Mouse (Mus musculus) right cerebral cortex, postnatal 4 days (tissue): ENCODE results near the gene Ano1.

ENCODE experiments used
- DNase-seq: peaks from one replicate; pipeline ENCODE4 v3.0.0-alpha.2; 2022

Ano1 gene

DNA sequence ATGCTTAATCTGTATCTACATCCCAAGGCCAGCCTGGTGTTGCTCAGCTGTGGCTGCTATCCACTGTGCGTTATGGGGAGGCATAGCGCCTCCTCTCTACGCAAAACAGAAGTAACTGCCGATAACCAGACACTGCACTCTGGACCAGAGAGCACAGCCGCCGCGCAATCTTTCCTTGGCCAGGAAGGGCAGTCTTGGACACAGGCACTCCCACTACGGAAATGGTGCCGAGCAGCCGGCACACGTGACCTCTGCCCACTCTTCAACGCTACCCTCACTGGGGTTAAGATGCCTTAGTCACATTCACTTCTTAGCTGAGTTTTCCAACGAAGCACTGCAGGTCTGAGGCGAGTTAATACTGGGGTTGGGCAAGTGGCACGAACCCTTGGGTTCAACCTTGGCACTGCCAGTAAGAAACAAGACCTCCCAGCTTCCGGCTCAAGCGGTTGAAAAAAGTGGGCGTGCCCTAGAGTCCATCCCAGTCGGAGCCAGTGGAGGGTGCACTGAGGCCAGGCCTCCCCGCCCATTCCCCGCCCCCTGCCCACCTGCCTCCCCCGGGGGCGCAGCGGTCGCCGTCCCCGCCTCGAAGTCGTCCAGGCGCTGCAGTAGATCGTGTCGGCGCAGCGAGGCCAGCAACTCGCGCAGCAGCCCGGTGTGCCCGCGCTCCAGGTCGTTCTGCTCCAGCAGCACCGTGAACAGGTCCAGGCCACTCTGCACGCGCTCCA lies 170.1 kb downstream of the Ano1 start:
- peak; percentile 47 for DNase-seq

DNA sequence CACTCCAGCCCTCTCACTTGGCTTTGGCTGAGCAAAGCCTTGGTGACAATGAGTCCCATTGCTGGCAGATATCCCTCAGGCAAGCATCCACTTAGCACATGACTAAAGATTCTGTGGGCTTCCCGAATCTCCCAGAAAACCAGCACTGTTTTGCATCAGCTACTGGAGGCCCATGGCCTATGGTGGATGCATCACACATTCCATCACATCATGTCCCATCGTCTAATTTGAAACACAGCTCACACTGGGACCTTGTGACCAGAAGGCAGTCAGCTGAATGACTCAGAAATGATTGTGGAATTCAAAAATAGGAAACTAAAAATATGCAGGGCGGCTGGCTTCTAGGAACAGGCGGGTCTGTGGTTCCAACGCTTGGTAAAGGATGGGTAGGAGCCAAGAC lies 173.9 kb downstream of the Ano1 start:
- no peak for DNase-seq

DNA sequence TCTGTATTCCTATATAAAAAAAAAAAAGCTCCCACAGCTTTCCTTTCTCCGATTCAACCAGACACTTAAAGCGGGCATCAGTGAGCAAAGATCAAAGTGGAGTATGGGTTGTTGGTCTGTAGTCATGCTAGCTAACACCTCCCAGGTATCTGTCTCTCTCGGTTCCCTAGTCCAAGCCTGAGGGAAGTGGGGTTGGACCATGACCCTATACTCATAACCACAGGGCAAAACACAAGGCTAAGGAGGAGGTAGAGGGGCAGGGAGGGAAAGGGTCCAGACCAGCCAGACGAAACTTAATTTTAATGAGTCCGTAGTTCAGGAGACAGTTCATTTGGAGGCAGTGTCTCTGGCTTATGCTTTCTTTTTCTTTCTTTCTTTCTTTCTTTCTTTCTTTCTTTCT lies 179.5 kb downstream of the Ano1 start:
- no peak for DNase-seq

DNA sequence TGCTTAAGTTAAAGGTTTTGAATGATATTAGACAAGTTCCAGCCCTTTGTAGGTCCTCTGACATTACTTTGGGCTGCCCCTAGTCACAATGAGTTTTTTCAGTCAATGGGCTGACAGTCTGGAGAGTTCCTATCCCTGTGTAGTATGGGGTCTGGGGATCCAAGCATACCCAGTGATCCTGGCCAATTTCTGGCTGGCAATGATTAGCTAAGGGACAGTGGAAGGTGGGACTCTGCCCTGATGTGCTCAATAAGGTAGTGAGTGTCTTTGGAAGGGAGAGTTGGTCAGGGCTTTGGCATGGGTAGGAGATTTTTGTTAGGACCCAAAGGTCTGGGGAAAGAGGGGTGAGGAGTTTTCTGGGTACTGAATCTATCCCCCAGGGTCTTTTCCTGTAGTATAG lies 180.2 kb downstream of the Ano1 start:
- no peak for DNase-seq

DNA sequence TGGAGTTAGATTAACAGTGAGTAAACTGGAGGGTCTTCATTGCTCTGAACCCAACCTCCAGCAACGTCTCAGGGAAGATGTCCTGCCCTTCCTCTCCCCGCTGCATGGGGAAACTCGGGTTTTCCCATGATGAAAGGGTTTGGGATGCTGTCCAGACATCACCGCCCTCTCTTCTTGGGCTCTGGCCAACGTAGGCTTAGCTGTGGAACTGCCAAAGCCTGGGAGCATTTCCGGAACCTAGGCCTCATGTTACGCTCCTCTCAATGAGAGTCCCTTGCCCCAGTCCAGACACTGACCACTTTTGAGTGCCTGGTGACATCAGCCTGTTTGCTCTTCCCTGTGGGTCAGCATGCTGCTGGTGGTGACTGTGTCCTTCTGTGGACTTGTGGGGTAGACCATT lies 182.3 kb downstream of the Ano1 start:
- DNase-seq, result no peak

DNA sequence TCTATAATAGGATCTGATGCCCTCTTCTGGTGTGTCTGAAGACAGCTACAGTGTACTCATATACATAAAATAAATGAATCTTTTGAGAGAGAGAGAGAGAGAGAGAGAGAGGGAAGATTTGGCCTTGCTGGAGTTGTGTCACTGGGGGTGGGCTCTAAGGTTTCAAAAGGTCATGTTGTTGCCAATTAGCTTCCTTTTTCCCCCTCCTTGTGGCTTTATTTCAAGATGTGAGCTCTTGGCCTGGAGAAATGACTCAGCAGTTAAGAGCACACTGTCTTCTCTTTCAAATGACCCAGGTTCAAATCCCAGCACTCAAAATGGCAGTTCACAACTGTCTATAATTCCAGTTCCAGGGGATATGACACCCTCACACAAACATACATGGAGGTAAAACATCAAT lies 183.7 kb downstream of the Ano1 start:
- no peak for DNase-seq

DNA sequence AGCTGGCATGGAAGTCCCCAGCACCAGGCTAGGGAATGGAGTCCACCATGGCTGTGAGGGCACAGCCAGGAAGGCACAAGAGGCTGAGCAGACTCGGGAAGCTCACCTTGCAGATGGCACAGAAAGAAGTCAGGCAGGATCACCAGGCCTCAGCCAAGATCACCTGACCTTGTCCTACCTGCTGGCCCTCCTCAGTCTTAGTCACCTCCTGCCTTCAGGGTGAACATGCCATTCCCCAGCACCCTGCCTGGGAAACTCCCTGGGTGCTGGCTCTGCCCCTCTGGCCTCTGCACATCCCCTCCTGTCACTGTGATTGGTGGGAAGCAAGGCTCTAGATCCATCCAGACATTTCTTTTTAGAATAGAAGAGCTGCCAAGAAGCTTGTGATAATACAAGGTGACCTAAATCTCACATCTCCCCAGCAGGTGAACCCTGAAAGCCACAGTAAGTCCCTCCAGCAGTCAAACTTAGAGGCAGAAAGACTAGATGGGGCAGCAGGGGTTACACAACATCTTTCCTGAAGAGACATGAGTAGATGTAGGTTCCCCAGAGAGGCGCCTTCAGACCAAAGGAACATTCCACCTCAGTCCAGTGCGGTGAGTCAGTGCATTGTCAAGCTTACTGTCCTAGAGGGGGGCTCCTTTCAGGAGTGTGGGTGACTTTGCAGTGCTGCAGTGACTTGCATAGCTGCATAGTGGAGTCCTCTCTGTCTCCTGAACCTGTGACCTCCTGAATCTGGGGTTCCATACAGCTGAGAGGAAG lies 184.7 kb downstream of the Ano1 start:
- no peak for DNase-seq

DNA sequence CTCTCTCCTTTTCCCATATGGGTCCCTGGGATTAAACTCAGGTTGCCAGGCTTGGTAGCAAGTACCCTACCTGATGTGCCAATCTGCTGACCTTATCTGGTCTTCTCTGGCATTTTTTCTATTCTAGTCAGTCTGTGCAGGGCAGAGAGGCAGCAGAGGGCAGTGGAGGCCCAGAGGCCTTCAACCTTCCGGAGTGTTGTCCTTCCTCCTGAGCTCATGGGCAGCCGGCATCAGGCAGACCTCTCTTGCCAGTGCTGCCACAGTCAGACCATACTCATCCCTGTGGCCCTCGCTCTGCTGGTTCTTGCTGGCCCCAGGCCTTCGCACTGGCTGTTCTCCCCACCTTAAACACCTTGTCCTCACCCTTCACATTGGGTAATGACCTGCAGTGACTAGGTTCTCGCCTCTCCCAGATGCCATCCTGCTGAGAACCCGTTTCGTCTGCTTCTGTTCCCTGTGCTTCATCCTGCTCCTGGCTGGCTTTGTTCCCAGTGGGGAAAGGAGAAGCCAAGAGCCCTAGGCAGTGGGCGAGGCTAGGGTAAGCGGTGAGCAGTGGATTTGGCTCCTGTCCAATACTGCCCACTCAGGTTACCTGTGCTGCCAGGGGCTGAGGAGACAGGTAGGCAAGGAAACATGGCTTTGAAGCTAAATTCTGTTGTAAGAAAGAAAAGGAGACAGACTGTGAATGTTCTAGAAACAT lies 188.2 kb downstream of the Ano1 start:
- DNase-seq, result no peak

DNA sequence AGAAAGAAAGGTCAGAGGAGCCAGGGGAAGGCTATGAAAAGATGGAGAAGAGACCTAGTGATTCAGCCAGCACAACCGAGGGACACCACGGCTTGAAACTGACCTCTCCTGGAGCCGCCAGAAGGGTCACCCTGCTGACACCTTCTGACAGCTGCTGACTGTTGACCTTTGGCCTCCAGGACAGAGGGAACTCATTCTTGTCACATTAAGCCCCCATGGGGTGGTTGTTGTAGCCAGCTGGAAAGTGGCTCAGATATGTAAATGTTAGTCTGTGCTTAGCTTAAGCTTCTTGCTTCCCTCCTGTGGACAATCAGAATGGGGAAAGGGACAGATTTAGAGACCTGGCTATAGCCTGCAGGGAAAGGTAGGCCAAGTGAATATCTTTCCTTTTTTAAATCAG lies 189.8 kb downstream of the Ano1 start:
- DNase-seq, result no peak

DNA sequence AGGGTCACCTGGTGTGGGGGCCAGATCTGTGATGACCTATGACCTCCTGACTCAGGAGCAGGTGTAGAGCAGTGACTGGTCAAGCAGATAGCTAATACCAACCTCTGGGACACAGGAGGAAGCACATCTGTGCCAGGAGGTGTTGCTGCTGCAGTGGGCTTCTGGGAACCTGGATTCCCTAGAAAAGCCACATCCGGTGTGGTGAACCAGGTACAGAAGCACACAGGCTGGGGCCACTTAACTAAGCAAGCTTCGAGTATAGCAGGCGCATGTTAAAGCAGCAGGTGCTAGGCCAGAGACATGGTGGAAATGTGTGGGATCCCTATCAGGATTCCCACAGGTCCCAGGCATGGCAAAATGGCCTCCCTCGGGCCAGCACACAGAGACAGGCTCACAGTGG lies 191.2 kb downstream of the Ano1 start:
- DNase-seq, result no peak

DNA sequence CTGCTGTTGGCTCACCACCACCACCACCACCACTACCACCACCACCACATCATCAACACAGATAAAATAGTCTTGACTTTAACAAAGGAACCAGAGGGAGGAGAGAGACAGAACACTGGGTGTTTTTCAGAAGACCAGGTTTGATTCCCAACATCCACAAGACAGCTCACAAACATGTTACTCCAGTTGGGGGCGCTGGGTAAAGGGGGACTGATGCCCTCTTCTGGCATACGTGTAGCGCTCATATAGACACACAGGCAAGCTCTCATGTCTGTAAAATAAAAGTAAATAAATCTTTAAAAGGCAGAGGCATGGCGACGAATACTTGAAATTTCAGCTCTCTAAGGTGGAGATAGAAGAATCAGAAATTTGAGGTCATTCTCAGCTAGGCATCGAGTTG lies 193.2 kb downstream of the Ano1 start:
- DNase-seq, result no peak

DNA sequence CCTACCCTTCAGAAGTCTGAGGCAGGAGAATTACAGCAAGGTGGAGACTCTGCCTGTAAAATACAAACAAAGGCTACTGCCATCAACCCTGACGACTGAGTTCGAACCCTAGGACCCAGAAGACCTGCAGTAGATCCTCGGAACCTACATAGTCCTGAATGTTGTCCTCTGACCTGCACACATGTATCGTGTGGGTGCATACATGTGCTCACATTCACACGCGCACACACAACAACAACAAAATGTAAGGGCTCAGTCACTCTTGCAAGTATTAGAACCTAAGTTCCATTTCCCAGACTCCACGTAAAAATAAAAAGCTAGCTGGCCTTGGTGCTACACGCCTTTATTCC lies 197.7 kb downstream of the Ano1 start:
- DNase-seq, result no peak

DNA sequence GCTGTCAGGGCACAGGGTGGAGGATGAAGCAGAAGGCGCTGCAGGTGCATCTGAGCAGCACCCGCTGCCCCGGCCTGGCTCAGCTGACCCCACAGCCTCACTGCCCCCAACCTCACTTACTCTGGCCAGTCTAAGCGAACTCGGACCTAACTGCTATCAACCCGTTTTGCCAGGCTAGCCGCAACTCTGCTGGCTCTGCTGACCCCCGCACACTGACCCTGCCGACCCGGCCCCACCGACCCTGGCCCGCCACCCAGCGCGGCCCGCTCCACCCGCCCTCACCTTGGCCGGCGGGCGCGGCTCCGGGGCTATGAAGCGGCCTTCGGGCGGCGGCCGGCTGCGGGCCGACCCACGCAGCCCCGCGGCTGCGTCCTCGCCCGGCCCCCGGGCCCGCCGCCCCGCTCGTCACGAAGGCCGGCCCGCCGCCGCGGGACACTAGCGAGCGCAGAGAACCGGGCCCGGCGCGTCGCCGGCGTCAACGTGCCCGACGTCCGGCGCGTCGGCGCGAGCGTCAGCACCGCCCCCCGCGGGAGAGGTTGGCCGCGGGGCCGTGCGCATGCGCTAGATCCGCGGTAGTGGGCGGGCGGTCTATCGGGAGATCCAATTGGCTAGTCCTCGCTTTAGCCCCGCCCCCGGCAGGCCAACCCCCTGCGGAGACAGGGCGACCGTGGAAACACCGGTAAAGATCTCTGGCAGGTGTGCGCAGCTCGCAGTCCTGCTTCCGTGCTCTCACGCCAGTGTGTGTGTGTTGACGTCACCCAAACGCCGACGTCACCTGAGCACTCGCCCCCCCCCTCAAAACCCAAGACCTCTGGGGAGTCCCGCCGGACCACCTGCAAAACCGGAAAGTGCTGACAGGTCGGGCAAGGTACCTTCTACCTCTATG lies 198.3 kb downstream of the Ano1 start, which contains the start of gene Ppfia1:
TSS of gene Ppfia1 (minus strand) at position 493 of the 886 bp plus-strand sequence.
- peak; percentile 99 for DNase-seq

DNA sequence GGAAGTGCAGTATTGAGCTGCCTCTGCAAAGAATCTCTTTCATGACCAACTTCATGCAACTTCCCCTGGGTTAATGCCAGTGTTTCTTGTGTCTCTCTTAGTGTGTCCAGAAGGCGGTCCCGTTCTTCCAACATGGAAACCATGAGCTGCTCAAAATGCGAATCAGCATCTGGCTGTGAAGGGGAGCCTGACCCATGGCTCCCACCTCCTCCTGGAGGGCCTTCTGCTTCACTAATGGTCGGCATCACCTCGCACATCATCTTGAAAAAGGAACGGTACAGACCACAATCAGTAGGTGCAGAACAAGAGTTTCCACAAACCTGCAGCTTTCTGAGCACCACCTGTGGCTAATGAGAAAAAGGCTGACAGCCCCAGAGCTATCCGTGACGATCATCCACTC lies 199.5 kb downstream of the Ano1 start:
- DNase-seq, result no peak

DNA sequence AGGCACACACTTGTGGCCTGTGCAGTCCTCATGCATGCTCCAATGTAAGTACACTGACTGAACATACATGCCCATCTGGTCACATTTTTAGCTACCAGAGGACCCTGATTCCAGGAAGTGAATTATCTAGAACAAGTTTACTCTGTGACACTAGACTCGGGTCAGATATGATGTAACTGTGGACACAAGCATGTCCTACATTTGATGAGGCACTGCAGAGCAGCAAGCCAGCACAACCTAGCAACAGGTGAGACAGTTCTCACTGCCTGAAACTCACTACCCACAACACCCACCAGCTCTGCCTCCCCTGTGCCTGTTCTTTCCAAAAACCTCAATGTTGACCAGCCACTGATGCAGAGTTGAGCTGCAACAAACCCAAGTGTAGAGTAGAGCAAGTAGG lies 201.0 kb downstream of the Ano1 start:
- DNase-seq, result no peak

DNA sequence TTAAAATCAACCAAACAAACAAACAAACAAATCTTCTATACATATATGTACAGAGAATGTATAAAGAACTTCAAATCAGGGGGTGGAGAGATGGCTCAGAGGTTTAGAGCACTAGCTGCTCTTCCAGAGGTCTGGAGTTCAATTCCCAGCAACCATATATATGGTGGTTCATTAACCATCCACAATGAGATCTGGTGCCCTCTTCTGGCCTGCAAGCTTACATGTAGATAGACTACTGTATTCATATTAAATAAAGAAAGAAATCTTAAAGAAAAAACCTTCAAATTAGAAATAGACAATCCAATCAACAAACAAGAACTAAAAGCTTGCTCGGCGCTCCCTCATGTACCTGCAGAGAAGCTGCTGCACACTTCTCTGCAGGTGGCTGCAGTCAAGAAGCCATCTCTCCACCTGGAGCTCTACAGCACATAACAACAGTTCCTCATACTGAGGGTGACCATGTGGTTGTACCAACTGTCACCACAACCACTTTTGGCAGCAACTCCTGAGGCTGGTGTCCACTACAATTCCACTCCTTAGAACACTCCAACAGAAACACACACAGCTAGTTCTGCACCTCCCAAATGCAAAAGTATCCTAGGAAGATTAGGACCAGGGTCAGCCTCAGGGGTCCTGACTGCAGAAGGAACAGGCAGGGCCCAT lies 201.7 kb downstream of the Ano1 start:
- DNase-seq, result no peak

DNA sequence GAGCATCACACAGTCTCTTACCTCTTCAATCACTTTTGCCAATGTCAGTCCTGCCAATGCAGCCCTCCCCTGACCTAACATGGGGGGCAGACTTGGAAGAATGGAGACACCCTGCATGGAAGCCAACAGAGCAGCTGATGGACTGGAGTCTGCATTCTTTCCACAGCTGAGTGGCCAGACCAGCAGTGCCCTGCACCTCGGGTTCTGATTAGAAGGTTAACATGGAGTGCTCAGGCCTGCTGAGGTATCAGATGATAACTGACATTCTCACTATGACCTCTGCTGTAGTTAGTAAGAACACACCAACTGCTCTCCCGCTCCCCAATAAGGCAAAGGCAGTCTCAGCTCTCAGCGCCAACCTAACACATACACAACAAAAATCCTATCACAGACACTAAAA lies 206.5 kb downstream of the Ano1 start:
- DNase-seq, result no peak

DNA sequence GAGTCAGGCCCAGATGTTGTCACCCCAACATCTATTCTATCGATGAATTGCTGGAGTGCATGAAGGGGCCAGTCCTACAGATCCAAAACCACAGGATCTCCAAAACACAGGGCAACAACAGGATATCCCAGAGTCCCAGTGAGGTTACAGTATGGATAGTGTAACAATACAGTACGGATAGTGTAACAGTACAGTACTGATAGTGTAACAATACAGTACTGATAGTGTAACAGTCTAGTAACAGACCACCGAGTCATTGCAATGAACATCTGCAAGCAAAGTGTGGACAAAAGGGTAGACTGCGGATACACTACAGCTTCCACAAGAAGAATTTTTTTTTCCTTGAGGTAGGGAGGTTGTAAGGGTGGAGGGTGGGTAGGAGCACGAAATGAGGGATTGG lies 210.4 kb downstream of the Ano1 start:
- no peak for DNase-seq

DNA sequence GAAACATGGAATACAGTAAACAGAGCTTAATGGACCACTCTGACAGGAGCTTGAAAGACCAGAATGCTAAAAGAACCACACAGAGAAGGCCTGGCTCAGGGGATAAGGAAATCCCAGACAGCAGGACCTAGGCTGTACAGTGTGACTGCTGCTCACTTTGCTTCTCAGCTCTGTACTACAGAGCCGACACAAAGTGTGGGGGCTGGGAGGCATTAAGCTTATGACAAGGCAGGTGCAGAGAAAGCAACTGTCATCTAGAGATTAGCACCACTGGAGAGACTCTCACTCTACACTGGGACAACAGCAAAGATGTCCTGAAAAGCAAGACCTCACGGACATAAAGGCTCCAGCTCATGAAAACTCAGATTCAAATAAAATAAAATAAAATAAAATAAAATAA lies 212.6 kb downstream of the Ano1 start:
- DNase-seq, result no peak
